Mouse (Mus musculus) forebrain, postnatal 0 days (tissue): Measurements from ENCODE around the gene Atoh8. TPM values are rescaled to one million over a fixed set of nuclear protein-coding genes. Genes with fewer than 3 reads are reported as not detected.

Source experiments
- ATAC-seq: fragments of 200-750 bp; cut with Nextera tagmentation; 2 replicates; pipeline ENCODE4 v1.8.0; 2017; ENCODE audit warnings: mild to moderate bottlenecking, moderate library complexity
- DNase-seq: peaks from one replicate; pipeline ENCODE4 v3.0.0-alpha.2; 2015
- H3K27ac ChIP-seq: fragments of 300-500 bp; sonication (generic); 2 replicates; pipeline ENCODE4 v1.5.1; 2014; ENCODE audit warnings: low read depth, mild to moderate bottlenecking, antibody characterized with exemption, low read length, moderate library complexity, mixed read lengths
- H3K27me3 ChIP-seq: fragments of 300-500 bp; sonication (generic); 2 replicates; pipeline ENCODE4 v1.6.1; 2014; ENCODE audit warnings: mild to moderate bottlenecking, low read length, mixed read lengths; ENCODE audit not compliant: insufficient read depth
- H3K36me3 ChIP-seq: fragments of 300-500 bp; sonication (generic); 2 replicates; pipeline ENCODE4 v1.6.1; 2014; ENCODE audit warnings: mild to moderate bottlenecking, moderate library complexity; ENCODE audit not compliant: insufficient read depth
- H3K4me1 ChIP-seq: fragments of 300-500 bp; sonication (generic); 2 replicates; pipeline ENCODE4 v1.6.1; 2014; ENCODE audit warnings: antibody characterized with exemption; ENCODE audit not compliant: insufficient read depth
- H3K4me2 ChIP-seq: fragments of 300-500 bp; sonication (generic); 2 replicates; pipeline ENCODE4 v1.6.1; 2014; ENCODE audit warnings: low read depth, mild to moderate bottlenecking, moderate library complexity
- H3K4me3 ChIP-seq: fragments of 300-500 bp; sonication (generic); 2 replicates; pipeline ENCODE4 v1.5.1; 2014; ENCODE audit warnings: low read depth, low read length, mixed read lengths
- H3K9ac ChIP-seq: fragments of 300-500 bp; sonication (generic); 2 replicates; pipeline ENCODE4 v1.6.1; 2014; ENCODE audit warnings: mild to moderate bottlenecking
- H3K9me3 ChIP-seq: fragments of 300-500 bp; sonication (generic); 2 replicates; pipeline ENCODE4 v1.6.1; 2016; ENCODE audit warnings: low read length
- CTCF ChIP-seq: sonication (generic); IDR thresholded peaks from 2 replicates; pipeline ENCODE4 v1.5.1; 2016; ENCODE audit warnings: antibody characterized with exemption, control low read depth, low read depth
- WGBS: fragments of 180-500 bp; shearing (Covaris S2); extraction: QIAGEN DNeasy Blood & Tissue Kit; methylation state at CpG from one replicate; pipeline ENCODE4 v1.1.7; 2014; 5-methylcytosine and 5-hydroxymethylcytosine counted together
- polyA plus RNA-seq: library from polyadenylated mRNA; unstranded; fragments of >200 nt; fragmentation: Nextera tagmentation; extraction: Ambion mirVana; gene quantifications from 2 replicates; pipeline ENCODE4 v1.2.1, GENCODE M21; 2015
- total RNA-seq: library from RNA; depleted of rRNA; stranded (reverse); fragments of >200 nt; gene quantifications from 2 replicates; pipeline ENCODE4 v1.2.3, GENCODE M21; 2014; rRNA removed

The Atoh8 gene
- total and polyA plus RNA-seq, 2 experiments from 2014 or later, result 3.9 to 6.9 TPM

GRCm38 (mm10) chr6:72164321-72165275 lies 70.8 kb downstream of the Atoh8 start:
- peak; percentile 96 for TF ChIP-seq CTCF
- Histone ChIP-seq H3K9ac (no peak overlapping the region), H3K36me3 (no peaks in the 10 kb centered on the region), H3K4me1 (no peaks in the 10 kb centered on the region), H3K9me3 (no peaks in the 10 kb centered on the region), H3K4me2 (no peak overlapping the region), H3K27me3 (no peaks in the 10 kb centered on the region), H3K4me3 (no peak overlapping the region), H3K27ac (no peak overlapping the region)
- ATAC-seq (peak; percentile 98), DNase-seq (peak; percentile 95)
- WGBS, result 18% methylated on average over 20 of the region's 20 CpGs

- Histone ChIP-seq H3K27me3 (no peaks in the 10 kb centered on the region), H3K36me3 (no peaks in the 10 kb centered on the region), H3K9ac (no peak overlapping the region), H3K4me1 (no peaks in the 10 kb centered on the region), H3K4me3 (no peak overlapping the region), H3K4me2 (no peak overlapping the region), H3K9me3 (no peaks in the 10 kb centered on the region), H3K27ac (no peak overlapping the region)
- no peak for DNase-seq
- ATAC-seq, result no peak
- no peak for TF ChIP-seq CTCF
- whole genome bisulfite sequencing, result 77% methylated on average over 19 of the region's 19 CpGs
Observed at GRCm38 (mm10) chr6:72162155-72162890, 73.1 kb downstream of the Atoh8 start.

GRCm38 (mm10) chr6:72161751-72162150 lies 73.6 kb downstream of the Atoh8 start:
- 86% methylated on average over 5 of the region's 5 CpGs for WGBS
- no peak for ATAC-seq

GRCm38 (mm10) chr6:72160991-72161390 lies 74.4 kb downstream of the Atoh8 start:
- H3K9me3 ChIP-seq, result no peaks in the 10 kb centered on the region
- H3K9ac ChIP-seq, result no peak overlapping the region
- DNase-seq (no peak), ATAC-seq (no peak)
- no peaks in the 10 kb centered on the region for H3K27me3 ChIP-seq
- H3K27ac ChIP-seq, result no peak overlapping the region
- no peaks in the 10 kb centered on the region for H3K36me3 ChIP-seq
- no peak overlapping the region for H3K4me2 ChIP-seq
- no peak for TF ChIP-seq CTCF
- 86% methylated on average over 3 of the region's 3 CpGs for WGBS
- H3K4me3 ChIP-seq, result no peak overlapping the region
- H3K4me1 ChIP-seq, result no peaks in the 10 kb centered on the region

More at GRCm38 (mm10) chr6:72161751-72162150, 73.6 kb downstream of the Atoh8 start:
- no peak for DNase-seq
- H3K27me3 ChIP-seq, result no peaks in the 10 kb centered on the region
- no peaks in the 10 kb centered on the region for H3K36me3 ChIP-seq
- no peak overlapping the region for H3K4me3 ChIP-seq
- H3K4me1 ChIP-seq, result no peaks in the 10 kb centered on the region
- H3K4me2 ChIP-seq, result no peak overlapping the region
- H3K9ac ChIP-seq, result no peak overlapping the region
- TF ChIP-seq CTCF, result no peak
- H3K27ac ChIP-seq, result no peak overlapping the region
- no peaks in the 10 kb centered on the region for H3K9me3 ChIP-seq

- Histone ChIP-seq H3K4me2 (no peak overlapping the region), H3K9me3 (no peaks in the 10 kb centered on the region), H3K4me3 (no peak overlapping the region), H3K9ac (no peak overlapping the region), H3K36me3 (peaks cover 5% of the 10 kb centered on the region; the same call in 1 of the 2 replicates), H3K4me1 (no peaks in the 10 kb centered on the region), H3K27ac (no peak overlapping the region), H3K27me3 (no peaks in the 10 kb centered on the region)
- WGBS, result 86% methylated on average over 10 of the region's 10 CpGs
- ATAC-seq, result no peak
- DNase-seq, result no peak
- no peak for TF ChIP-seq CTCF
Observed at GRCm38 (mm10) chr6:72159861-72160395, 75.4 kb downstream of the Atoh8 start.

- Histone ChIP-seq H3K27ac (no peak overlapping the region), H3K4me3 (no peak overlapping the region), H3K9ac (no peak overlapping the region), H3K4me2 (no peak overlapping the region), H3K27me3 (no peaks in the 10 kb centered on the region), H3K36me3 (peaks cover 11% of the 10 kb centered on the region; the same call in 1 of the 2 replicates), H3K9me3 (no peaks in the 10 kb centered on the region), H3K4me1 (no peaks in the 10 kb centered on the region)
- WGBS, result 82% methylated on average over 8 of the region's 8 CpGs
- no peak for DNase-seq
- ATAC-seq, result no peak; the same call in 1 of the 2 replicates
- no peak for TF ChIP-seq CTCF
Observed at GRCm38 (mm10) chr6:72158966-72159764, 76.2 kb downstream of the Atoh8 start.

Other genes starting within 250 kb of the Atoh8 start
- gene St3gal5, start 138.0 kb downstream of the Atoh8 start, total RNA-seq, result 16.5 and 17.5 TPM in 2 replicates
- 26.0 and 53.4 TPM in 2 replicates for gene St3gal5, start 138.0 kb downstream of the Atoh8 start, polyA plus RNA-seq
- not detected in 2 replicates for gene Sftpb, start 69.0 kb upstream of the Atoh8 start, total RNA-seq
- 0.16 and 0.21 TPM in 2 replicates for gene Sftpb, start 69.0 kb upstream of the Atoh8 start, polyA plus RNA-seq
- 52.6 and 52.7 TPM in 2 replicates for gene Usp39, start 109.6 kb upstream of the Atoh8 start, total RNA-seq
- gene Usp39, start 109.6 kb upstream of the Atoh8 start, polyA plus RNA-seq, result 39.0 and 42.8 TPM in 2 replicates
- 6.5 and 10.9 TPM in 2 replicates for gene 0610030E20Rik, start 111.7 kb upstream of the Atoh8 start, total RNA-seq
- gene 0610030E20Rik, start 111.7 kb upstream of the Atoh8 start, polyA plus RNA-seq, result 9.7 and 15.4 TPM in 2 replicates
- 22.9 and 24.3 TPM in 2 replicates for gene Tmem150a, start 119.9 kb upstream of the Atoh8 start, total RNA-seq
- gene Tmem150a, start 119.9 kb upstream of the Atoh8 start, polyA plus RNA-seq, result 17.2 and 17.5 TPM in 2 replicates
- 66.9 and 76.3 TPM in 2 replicates for gene Rnf181, start 131.4 kb upstream of the Atoh8 start, total RNA-seq
- 117 and 124 TPM in 2 replicates for gene Rnf181, start 131.4 kb upstream of the Atoh8 start, polyA plus RNA-seq
- 12.7 and 17.1 TPM in 2 replicates for gene Vamp5, start 144.9 kb upstream of the Atoh8 start, total RNA-seq
- gene Vamp5, start 144.9 kb upstream of the Atoh8 start, polyA plus RNA-seq, result 11.6 and 13.1 TPM in 2 replicates
- gene Vamp8, start 155.1 kb upstream of the Atoh8 start, total RNA-seq, result 10.3 and 11.8 TPM in 2 replicates
- 21.3 and 27.1 TPM in 2 replicates for gene Vamp8, start 155.1 kb upstream of the Atoh8 start, polyA plus RNA-seq
- 11.9 and 25.3 TPM in 2 replicates for gene Ggcx, start 178.7 kb upstream of the Atoh8 start, total RNA-seq
- gene Ggcx, start 178.7 kb upstream of the Atoh8 start, polyA plus RNA-seq, result 7.5 and 9.9 TPM in 2 replicates
- 125 and 145 TPM in 2 replicates for gene Mat2a, start 204.0 kb upstream of the Atoh8 start, total RNA-seq
- gene Mat2a, start 204.0 kb upstream of the Atoh8 start, polyA plus RNA-seq, result 222 and 246 TPM in 2 replicates